Mouse (Mus musculus) bone marrow, adult 2 months (tissue): ENCODE results near the gene Asb18.

Experiments used
- CTCF ChIP-seq: fragments of 200-500 bp; IDR thresholded peaks from 2 replicates; pipeline ENCODE4 v1.5.1; 2011; ENCODE audit warnings: low read length, control low read depth; ENCODE audit not compliant: control insufficient read depth, insufficient read depth
- POLR2A ChIP-seq: fragments of 200-500 bp; IDR thresholded peaks from 2 replicates; pipeline ENCODE4 v1.6.1; 2011; ENCODE audit warnings: low read depth, mild to moderate bottlenecking, control low read depth, low read length, borderline replicate concordance; ENCODE audit not compliant: control insufficient read depth

DNA sequence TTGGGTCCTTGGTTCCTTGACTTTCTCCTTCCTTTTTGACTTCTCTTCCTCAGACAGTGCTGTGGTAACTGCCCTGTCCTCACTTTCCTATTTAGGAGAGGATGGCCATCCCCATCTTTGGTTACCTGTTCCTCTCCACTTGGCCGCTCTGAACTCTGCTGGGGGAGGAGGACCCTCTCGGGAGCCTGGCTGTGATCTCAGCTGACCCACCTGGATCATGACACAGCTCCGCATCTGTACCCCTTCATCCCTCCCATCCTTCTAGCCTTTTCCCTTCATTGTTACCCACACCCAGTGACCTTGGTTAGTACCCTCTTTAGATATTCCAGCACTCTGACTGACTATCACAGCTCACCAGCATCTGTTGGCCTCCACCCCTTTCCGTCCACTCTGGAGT lies 44.8 kb downstream of the Asb18 start:
- TF ChIP-seq CTCF (no peak), POLR2A (no peak)
